Mouse (Mus musculus) kidney, embryonic 15.5 days (tissue): ENCODE data around the gene Grk2. TPM values are rescaled to one million over a fixed set of nuclear protein-coding genes. Genes with fewer than 3 reads are reported as not detected.

Experiments
- ATAC-seq: fragments of 200-750 bp; cut with Nextera tagmentation; replicated peaks from 2 replicates; pipeline ENCODE4 v1.8.0; 2017; ENCODE audit warnings: moderate TSS enrichment; ENCODE audit not compliant: low FRiP score
- H3K27ac ChIP-seq: fragments of 300-500 bp; sonication (generic); 2 replicates; pipeline ENCODE4 v1.5.1; 2015; ENCODE audit warnings: mild to moderate bottlenecking, inconsistent platforms
- H3K27me3 ChIP-seq: fragments of 300-500 bp; sonication (generic); 2 replicates; pipeline ENCODE4 v1.6.1; 2015; ENCODE audit warnings: inconsistent platforms
- H3K36me3 ChIP-seq: fragments of 300-500 bp; sonication (generic); 2 replicates; pipeline ENCODE4 v1.6.1; 2015; ENCODE audit warnings: inconsistent platforms
- H3K4me1 ChIP-seq: fragments of 300-500 bp; sonication (generic); 2 replicates; pipeline ENCODE4 v1.6.1; 2015; ENCODE audit warnings: inconsistent platforms
- H3K4me2 ChIP-seq: fragments of 300-500 bp; sonication (generic); 2 replicates; pipeline ENCODE4 v1.6.1; 2015; ENCODE audit warnings: moderate library complexity, mild to moderate bottlenecking, inconsistent platforms
- H3K4me3 ChIP-seq: fragments of 300-500 bp; sonication (generic); replicated peaks from 2 replicates; pipeline ENCODE4 v1.5.1; 2015; ENCODE audit warnings: mild to moderate bottlenecking, inconsistent platforms
- H3K9ac ChIP-seq: fragments of 300-500 bp; sonication (generic); 2 replicates; pipeline ENCODE4 v1.6.1; 2015; ENCODE audit warnings: mild to moderate bottlenecking, inconsistent platforms
- H3K9me3 ChIP-seq: fragments of 300-500 bp; sonication (generic); replicated peaks from 2 replicates; pipeline ENCODE4 v1.6.1; 2016; ENCODE audit warnings: inconsistent platforms
- WGBS: fragments of 180-500 bp; shearing (Covaris S2); methylation state at CpG from one replicate; pipeline ENCODE4 v1.1.7; 2015; ENCODE audit warnings: mixed read lengths; 5-methylcytosine and 5-hydroxymethylcytosine counted together
- polyA plus RNA-seq: library from polyadenylated mRNA; unstranded; fragments of >200 nt; fragmentation: Nextera tagmentation; extraction: Ambion mirVana; gene quantifications from 2 replicates; pipeline ENCODE4 v1.2.1, GENCODE M21; 2015

Grk2 gene
- polyA plus RNA-seq, 1 experiment from 2014 or later = 17.9 TPM

DNA sequence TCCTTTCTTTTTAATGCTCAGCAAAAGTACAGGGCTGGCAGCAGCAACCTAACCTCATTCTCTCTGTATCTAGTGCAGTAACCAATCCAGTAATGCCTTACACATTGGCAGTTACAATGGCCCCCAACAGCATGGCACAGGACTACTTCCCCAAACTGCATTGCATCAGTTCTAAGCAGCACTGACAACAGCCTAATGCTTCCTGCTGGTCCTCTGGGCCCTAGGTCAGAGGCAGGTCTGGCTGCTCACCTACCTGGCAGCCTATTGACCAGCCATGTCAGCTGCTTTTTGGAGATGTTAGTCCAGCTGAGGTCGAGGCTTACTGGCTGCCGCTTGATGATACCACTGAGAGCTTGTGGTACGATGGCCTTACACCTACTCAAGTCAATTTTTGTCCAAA lies 16.1 kb upstream of the Grk2 start:
- no peaks in the 10 kb centered on the region for H3K9me3 ChIP-seq
- no peak for ATAC-seq
- peaks cover 98% of the 10 kb centered on the region for H3K36me3 ChIP-seq
- no peak overlapping the region for H3K4me3 ChIP-seq
- 92% methylated on average over 3 of the region's 3 CpGs for WGBS
- no peaks in the 10 kb centered on the region for H3K4me1 ChIP-seq
- H3K4me2 ChIP-seq = no peak overlapping the region
- H3K27ac ChIP-seq = no peak overlapping the region
- no peak overlapping the region for H3K9ac ChIP-seq
- no peaks in the 10 kb centered on the region for H3K27me3 ChIP-seq

GRCm38 (mm10) chr19:4321622-4322021 lies 15.6 kb upstream of the Grk2 start:
- H3K4me1 ChIP-seq = no peaks in the 10 kb centered on the region
- no peak overlapping the region for H3K9ac ChIP-seq
- H3K9me3 ChIP-seq = no peaks in the 10 kb centered on the region
- H3K36me3 ChIP-seq = peaks cover 98% of the 10 kb centered on the region
- no peaks in the 10 kb centered on the region for H3K27me3 ChIP-seq
- H3K4me3 ChIP-seq = no peak overlapping the region
- 81% methylated on average over 1 of the region's 1 CpGs for WGBS
- H3K27ac ChIP-seq = no peak overlapping the region
- no peak for ATAC-seq
- H3K4me2 ChIP-seq = no peak overlapping the region

GRCm38 (mm10) chr19:4319272-4319671 lies 13.2 kb upstream of the Grk2 start:
- Histone ChIP-seq H3K4me2 (no peak overlapping the region), H3K27me3 (no peaks in the 10 kb centered on the region), H3K9me3 (no peaks in the 10 kb centered on the region), H3K4me3 (no peak overlapping the region), H3K27ac (no peak overlapping the region), H3K9ac (no peak overlapping the region), H3K4me1 (no peaks in the 10 kb centered on the region), H3K36me3 (peaks cover 89% of the 10 kb centered on the region)
- ATAC-seq = no peak
- 81% methylated on average over 4 of the region's 4 CpGs for WGBS

- H3K9ac ChIP-seq = no peak overlapping the region
- H3K27me3 ChIP-seq = no peaks in the 10 kb centered on the region
- H3K4me1 ChIP-seq = no peaks in the 10 kb centered on the region
- no peak for ATAC-seq
- no peak overlapping the region for H3K4me2 ChIP-seq
- H3K36me3 ChIP-seq = peaks cover 79% of the 10 kb centered on the region
- H3K9me3 ChIP-seq = no peaks in the 10 kb centered on the region
- WGBS = 93% methylated on average over 3 of the region's 3 CpGs
- no peak overlapping the region for H3K4me3 ChIP-seq
- no peak overlapping the region for H3K27ac ChIP-seq
Measured at GRCm38 (mm10) chr19:4317181-4317580, 11.2 kb upstream of the Grk2 start.

DNA sequence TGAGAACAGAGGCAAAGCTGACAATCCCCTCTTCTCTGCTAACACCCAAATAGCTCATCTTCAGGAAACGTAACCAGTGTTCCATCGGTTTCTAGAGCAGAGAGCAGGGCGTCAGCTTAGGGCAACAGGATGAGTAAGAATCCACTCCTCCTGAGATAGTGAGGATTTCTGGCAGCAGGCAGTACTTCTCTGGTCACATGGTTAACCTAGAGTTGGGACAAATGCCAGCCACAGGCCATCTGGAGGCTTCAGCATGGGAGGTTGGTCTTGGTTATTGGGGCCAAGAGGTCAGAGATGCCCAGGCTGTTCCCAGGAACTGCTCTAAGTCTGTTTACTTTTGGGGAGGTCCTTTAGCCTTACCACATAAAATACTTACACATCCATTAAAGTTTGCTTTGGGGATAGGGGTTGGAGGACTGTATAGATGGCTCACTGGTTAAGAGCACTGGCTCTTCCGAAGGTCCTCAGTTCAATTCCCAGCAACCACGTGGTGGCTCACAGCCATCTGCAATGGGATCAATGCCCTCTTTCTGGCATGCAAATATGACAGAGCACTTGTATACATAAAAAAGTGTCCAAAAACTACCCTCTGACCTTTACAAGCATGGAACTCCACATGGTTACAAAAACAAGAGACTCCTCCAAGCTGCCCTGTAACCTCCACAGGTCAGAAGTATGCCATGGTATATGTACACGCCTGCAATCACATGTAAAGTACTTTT lies 9.4 kb upstream of the Grk2 start:
- Histone ChIP-seq H3K9me3 (no peaks in the 10 kb centered on the region), H3K4me2 (no peak overlapping the region), H3K4me1 (no peaks in the 10 kb centered on the region), H3K27ac (no peak overlapping the region), H3K36me3 (peaks cover 63% of the 10 kb centered on the region), H3K9ac (no peak overlapping the region), H3K27me3 (no peaks in the 10 kb centered on the region), H3K4me3 (no peak overlapping the region)
- 63% methylated on average over 6 of the region's 6 CpGs for WGBS
- ATAC-seq = no peak

GRCm38 (mm10) chr19:4309776-4310185 lies 3.8 kb upstream of the Grk2 start:
- Histone ChIP-seq H3K4me2 (no peak overlapping the region), H3K9ac (no peak overlapping the region), H3K9me3 (no peaks in the 10 kb centered on the region), H3K27me3 (no peaks in the 10 kb centered on the region), H3K4me3 (no peak overlapping the region), H3K27ac (no peak overlapping the region), H3K36me3 (peaks cover 13% of the 10 kb centered on the region; the same call in 1 of the 2 replicates), H3K4me1 (peaks cover 15% of the 10 kb centered on the region)
- 0 out of 2 replicates have a peak, but pooled peaks have one; percentile 24 for ATAC-seq

DNA sequence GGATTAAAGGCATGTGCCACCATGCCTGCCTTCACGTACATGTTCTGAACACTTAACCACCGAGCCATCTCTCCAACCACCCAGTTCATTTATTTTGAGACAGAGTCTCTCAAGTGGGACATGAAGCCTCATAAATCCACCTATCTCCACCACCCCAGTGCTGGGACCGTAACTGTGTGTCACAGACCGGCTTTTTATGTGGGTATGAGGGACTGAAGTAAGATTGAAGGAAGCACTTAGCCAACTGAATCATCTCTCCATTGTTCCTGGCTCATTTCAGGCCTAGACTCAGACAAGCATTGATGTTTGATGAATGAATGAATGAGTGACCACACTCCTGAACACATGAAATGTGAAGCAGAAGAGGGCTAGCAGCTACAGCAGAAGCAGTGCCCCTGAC lies 3.3 kb upstream of the Grk2 start:
- Histone ChIP-seq H3K27me3 (no peaks in the 10 kb centered on the region), H3K27ac (no peak overlapping the region), H3K4me2 (no peak overlapping the region), H3K4me1 (peaks cover 20% of the 10 kb centered on the region), H3K9ac (no peak overlapping the region), H3K9me3 (no peaks in the 10 kb centered on the region), H3K36me3 (peaks cover 11% of the 10 kb centered on the region; the same call in 1 of the 2 replicates), H3K4me3 (no peak overlapping the region)
- no peak for ATAC-seq
- WGBS = 89% methylated on average over 4 of the region's 4 CpGs

GRCm38 (mm10) chr19:4305491-4306189 lies 382 bp downstream of the Grk2 start:
- Histone ChIP-seq H3K9ac (peak overlapping the region; percentile 92), H3K4me2 (peak overlapping the region; percentile 81), H3K36me3 (no peaks in the 10 kb centered on the region), H3K9me3 (no peaks in the 10 kb centered on the region), H3K4me1 (peaks cover 56% of the 10 kb centered on the region), H3K4me3 (peak overlapping the region; percentile 93), H3K27ac (peak overlapping the region; percentile 87), H3K27me3 (no peaks in the 10 kb centered on the region)
- ATAC-seq = peak; percentile 73
- 1% methylated on average over 54 of the region's 68 CpGs for WGBS

GRCm38 (mm10) chr19:4304871-4305321 lies 1.1 kb downstream of the Grk2 start:
- Histone ChIP-seq H3K27me3 (no peaks in the 10 kb centered on the region), H3K9ac (peak overlapping the region; percentile 92), H3K4me3 (peak overlapping the region; percentile 93), H3K4me2 (peak overlapping the region; percentile 81), H3K27ac (peak overlapping the region; percentile 87; the same call in 1 of the 2 replicates), H3K4me1 (peaks cover 64% of the 10 kb centered on the region), H3K9me3 (no peaks in the 10 kb centered on the region), H3K36me3 (no peaks in the 10 kb centered on the region)
- WGBS = 50% methylated on average over 4 of the region's 4 CpGs
- no peak for ATAC-seq

DNA sequence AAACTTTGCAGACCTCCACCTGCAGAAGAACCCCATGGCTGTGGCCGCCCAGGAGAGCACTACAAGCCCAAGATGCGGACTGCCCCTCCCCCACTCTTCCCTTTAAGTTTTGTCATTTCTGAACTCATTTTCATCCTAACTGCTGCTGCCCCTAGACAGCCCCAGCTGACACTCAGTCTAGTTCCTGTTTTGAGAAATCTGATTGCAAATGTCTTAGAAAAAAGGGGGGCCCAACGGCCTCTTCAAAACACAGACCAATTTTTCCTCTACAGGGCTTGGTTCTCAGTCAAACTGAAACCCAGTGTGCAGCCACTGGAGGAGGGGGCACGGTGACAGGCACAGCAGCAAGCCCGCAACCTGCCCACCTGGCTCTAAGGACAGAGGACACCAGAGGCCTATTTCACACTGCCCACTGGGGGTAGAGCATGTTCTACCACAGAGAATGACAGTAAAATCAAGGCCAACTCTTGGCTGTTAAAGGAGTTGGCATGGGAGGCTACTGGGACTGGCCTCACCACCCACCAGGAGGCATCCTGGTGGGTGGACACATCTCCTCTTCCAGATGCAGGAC lies 1.7 kb downstream of the Grk2 start:
- Histone ChIP-seq H3K36me3 (no peaks in the 10 kb centered on the region), H3K27ac (0 out of 2 replicates have a peak overlapping the region, but pooled peaks have one; percentile 87), H3K9ac (peak overlapping the region; percentile 31), H3K27me3 (no peaks in the 10 kb centered on the region), H3K9me3 (no peaks in the 10 kb centered on the region), H3K4me2 (peak overlapping the region; percentile 81), H3K4me1 (peaks cover 69% of the 10 kb centered on the region), H3K4me3 (peak overlapping the region; percentile 93)
- no peak for ATAC-seq
- WGBS = 70% methylated on average over 5 of the region's 5 CpGs

- Histone ChIP-seq H3K27me3 (no peaks in the 10 kb centered on the region), H3K27ac (peak overlapping the region; percentile 90; the same call in 1 of the 2 replicates), H3K4me1 (peaks cover 76% of the 10 kb centered on the region), H3K36me3 (no peaks in the 10 kb centered on the region), H3K4me2 (peak overlapping the region; percentile 81), H3K9ac (no peak overlapping the region), H3K4me3 (no peak overlapping the region), H3K9me3 (no peaks in the 10 kb centered on the region)
- WGBS = 96% methylated on average over 5 of the region's 5 CpGs
- no peak for ATAC-seq
Measured at GRCm38 (mm10) chr19:4303640-4303995, 2.4 kb downstream of the Grk2 start.
